Mouse (Mus musculus): ENCODE results near the gene Adgrg6.

The Adgrg6 gene

DNA sequence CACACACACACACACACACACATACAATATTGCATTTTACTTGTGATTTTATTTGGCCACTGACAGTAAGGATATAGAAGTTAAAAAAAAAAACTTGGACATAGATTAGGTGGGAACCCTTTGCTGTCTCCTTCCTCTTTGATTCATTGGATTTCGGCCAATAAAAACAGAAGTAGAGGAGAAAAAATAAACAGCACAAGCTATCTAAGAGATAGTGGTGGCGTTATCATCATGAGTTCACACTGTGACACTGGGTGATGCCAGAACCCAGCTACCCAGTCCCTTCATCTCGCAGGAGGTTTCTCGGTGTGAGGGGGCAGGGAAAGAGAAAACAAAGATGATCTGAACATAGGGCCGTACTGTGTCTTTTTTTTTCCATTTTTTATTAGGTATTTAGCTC, 62.2 kb downstream of the Adgrg6 start:
- DNase-seq, result no peak

DNA sequence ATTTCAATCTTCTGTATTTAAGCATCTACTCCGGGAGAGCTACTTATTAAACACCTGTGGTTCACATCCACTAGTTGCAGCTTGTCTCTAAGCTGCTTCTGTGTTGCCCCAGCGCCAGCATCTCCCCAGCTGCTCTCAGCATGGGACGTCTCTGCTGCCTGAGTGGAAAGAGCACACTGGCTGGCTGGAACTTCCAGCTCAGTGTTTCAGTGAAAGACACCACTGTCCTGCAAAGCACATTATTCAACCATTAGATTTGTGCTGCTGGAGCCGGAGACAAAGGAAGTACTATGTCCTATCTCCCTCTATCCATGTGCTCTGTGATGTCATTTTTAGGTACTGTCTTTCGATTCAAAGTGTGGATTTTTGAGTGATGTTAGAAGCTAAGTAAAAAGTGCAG, 63.0 kb downstream of the Adgrg6 start:
- peak; percentile 26 for DNase-seq

DNA sequence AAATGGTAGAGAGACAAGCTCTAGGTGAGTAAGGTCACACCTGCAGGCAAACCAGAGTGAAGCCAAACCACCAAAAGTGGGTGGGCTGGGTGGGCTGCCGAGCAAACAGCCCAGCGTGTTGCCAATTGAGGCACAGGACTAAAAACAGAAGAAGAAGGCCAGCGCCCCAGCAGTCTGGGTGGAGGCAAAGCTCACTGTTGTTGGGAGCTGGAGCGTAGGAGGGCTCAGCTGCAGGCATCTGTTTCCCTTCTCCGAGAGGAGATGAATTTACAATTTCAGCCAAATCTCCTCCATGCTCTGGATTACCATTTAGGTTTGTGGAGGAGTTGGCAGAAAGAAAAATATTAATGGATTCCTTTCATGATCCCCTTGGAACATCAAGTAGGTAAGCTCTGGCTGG, 64.5 kb downstream of the Adgrg6 start:
- DNase-seq, result no peak

DNA sequence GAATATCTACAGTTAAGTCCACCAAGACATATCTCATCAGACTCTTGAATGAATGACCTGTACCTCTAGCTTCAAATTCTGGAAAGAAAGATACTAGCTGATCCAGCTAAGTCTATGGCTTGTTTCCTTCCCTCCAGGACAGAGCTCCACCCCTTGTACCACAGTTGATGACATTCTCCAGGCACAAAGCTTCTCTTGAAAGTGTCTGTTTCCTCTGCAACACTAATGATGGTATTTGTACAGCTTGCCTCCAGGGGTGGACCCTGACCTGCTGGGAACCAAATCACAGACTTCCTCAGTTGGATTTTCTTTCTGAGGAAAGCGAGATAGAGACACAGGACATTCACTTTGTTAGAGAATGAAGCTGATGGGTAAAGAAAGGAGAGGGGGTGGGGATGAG, 69.1 kb downstream of the Adgrg6 start:
- DNase-seq, result no peak

DNA sequence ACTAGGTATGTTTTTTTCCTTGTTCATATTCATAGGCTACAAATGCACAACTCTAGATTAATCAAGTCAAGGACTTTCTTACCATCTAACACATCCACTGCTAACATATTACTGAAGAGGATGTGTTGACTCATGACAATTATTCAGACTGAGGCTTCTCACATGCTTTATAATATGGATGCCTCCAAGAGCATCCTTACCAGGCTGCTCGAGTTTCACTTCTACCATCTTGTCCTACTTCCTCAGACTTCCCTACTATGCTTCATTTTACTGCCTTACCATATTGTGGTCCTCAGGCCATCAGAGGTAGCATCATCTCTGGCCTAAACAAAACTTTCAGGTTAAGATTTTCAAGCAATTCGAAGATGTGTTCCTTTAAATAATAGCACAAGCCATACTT, 69.8 kb downstream of the Adgrg6 start:
- DNase-seq, result no peak

DNA sequence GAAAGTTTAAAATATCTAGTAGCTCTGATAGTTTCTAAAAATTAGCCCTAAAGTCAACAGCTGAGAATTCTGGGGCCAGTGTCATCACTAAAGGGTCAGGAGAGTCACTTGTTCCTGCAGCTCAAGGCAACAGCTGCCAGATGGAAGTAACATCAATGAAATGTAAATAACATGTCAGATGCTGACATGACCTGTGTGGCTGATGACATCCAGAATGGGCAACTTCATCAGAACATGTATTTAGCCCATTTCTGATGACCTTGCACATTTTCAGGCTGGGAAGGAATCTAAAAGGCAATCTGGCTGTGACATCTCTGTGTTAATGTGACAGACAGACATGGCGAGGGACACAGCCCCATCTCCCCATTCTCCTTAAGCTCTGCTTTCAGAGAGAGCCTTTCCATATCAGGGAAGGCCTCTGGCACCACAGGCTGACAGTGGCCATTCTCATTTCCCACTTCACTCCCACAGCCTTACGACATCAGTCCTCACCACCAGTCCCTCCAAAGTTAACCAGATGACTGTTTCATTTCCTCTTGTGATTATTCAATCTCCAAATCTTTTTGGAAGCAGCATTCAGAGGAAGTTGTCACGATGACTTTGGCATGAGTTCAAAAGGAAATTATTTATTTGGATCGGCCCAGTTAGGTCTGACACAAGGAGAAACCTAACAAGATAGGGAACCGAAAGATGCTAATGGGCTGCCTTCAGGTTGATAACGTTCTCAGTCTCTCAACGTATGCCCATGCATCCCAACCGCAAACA, 70.7 kb downstream of the Adgrg6 start:
- DNase-seq, result no peak

DNA sequence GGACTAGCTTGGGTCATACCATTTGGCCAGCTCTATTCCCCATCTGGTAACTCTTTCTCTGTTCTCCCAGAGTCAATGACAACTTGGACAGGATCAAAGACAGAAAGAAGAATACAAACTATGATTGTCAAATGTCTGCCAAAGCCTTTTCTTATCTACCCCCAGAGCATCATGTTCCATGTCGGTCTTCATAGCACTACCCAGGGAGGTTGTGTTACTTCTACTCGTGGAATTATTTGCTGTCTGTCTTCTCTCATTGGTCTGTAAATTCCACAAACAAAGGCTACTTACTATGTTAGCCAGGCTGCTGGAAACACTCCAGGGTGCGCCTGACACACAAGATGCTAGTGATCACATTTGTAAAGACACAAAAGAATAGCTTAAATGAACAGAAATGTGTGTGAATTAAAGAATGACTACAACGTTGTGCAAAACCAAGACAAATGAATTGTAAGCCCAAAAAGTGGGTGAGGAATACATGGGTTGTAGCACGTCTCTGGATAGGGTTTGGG, 74.4 kb downstream of the Adgrg6 start:
- DNase-seq, result no peak

DNA sequence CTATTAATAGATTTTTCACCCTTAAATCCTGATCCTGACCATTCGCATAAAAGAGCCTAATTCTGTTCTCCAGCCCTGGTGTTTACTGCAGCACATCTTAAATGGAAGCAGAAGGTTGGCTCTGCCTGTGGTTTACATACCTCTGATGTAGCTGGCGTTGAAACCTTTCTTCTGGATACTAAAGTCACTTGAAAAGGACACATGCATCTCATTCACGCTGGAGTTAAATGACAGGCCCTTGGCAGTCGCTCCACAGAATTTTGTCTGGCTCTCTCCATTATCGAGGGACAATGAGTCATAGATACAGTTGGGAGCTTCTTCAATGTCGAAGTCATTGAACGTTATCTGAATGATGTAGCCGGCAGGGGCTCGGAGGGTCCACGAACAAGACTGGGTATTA, 76.8 kb downstream of the Adgrg6 start:
- DNase-seq, result no peak

DNA sequence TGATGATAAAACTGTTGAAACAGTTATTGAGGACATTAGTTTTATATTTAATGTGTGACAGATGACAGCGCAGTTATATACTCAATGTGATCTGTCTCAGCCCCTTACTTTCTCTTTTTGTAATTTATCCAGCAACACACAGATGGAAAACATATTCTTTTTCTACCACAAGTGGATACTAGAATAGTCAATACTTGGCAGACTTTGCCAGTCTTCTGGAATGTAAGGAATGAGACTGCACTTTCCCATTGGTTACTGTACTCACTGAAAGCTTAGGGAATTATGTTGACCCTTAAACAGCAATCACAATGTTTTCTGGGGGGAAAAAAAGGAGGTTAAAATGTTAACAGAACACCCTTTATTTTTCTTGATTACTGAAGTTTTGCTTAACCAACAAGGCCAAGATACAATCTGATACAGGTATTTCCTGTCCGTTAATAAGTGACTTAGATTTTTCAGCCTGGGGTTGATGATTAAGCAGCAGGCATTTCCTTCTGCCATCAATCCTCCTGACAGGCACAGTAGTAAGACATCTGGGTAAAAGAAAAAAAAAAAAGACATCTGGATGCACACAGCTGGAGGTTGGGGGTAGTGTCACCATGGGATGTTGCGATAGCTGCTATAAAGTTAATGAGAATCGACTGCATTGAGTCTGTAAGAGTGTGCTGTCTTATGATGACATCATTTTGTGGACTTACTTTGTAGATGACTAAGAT, 81.5 kb downstream of the Adgrg6 start:
- DNase-seq, result no peak

DNA sequence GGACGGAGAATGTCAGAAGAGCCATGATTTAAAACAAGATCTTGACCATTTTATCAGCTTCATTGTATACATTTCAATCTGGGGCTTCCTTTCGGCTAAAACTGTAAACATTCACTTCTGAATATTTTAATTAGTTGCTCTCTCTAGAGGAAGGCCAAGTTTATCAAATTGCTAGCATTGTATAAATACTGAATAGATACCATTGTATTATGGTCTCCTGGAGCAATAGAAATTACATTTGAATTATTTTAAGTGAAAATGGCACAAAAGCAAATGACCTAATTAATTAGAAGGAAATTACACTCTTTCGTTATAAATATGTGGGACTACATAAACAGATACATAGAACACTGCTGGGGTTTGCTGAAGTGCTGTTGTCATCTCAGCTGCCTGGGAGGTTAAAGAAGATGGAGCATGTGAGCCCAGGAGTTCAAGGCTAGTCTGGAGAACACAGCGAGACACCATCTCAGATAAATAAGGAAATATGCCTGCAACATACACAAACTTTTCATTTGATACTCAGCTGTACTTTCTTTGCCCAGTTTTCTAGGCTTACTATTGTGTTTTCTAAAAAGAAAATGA, 84.4 kb downstream of the Adgrg6 start:
- DNase-seq, result no peak

DNA sequence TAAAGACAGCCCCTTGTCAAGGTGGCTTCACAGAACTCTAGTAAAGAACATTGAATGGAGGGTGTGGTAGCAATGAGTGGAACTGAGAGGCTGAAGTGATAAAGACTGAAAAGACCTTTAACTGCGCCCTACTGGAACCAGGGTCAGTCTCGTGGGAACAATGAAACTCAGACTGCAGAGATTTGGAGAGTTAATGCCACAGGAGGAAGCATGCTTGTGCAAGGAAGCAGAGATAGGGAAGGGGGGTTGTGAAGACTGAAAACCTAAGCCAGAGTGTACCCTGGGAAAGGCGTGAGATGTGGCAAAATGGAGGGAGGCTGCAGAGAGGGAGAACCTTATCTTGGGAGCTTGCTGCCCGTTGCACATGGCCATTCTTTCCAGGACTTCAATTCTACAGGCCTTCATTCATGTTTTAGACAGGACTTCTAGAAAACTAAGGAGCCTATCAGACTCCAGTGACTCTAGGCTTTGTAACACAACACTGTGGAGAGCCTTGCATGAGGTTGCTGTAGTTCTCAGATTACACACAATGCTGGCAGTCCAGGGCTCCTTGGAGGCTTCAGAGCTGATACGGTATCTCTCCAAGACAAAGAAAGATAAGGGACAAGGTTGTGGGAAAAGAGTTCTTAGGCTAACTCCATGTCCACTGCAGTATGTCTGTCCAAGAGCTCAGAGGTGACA, 85.1 kb downstream of the Adgrg6 start:
- DNase-seq, result no peak

DNA sequence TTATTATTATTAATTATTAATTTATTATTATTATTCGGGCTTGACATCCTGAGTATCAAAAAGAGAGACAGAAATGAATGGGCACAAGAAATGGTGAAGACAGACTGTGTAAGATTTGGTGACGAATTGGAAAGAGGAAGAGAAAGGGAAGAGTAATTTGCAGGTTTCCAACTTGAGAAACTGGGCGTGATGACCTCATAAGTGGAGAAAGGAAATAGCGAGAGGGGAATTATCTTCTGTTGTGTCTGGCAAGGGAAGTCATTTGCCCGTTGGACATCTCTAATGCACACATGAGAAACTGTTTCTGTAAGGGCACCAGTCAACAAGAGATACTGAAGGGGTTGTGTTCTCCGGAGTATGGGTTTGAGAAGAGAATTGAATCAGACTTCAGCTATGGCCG, 85.6 kb downstream of the Adgrg6 start:
- no peak for DNase-seq

DNA sequence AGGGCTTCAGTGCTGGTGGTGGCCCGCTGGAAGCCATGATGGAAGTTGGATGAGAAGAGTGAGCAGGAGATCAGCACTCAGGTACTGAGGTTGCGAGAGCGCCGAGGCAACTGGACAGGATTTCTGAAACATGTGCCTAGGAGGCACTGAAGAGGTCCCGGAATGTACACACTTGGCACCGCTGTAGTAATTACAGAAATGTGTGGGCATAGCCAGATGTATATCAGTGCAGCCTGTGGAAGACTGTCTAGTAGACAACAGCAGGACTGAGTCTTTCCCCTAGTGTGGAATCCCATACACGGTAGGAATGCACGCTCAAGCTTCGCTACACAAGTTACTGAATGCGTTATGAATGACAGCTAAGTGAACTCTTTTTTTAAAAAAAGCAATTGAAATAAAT, 86.1 kb downstream of the Adgrg6 start:
- DNase-seq, result no peak

DNA sequence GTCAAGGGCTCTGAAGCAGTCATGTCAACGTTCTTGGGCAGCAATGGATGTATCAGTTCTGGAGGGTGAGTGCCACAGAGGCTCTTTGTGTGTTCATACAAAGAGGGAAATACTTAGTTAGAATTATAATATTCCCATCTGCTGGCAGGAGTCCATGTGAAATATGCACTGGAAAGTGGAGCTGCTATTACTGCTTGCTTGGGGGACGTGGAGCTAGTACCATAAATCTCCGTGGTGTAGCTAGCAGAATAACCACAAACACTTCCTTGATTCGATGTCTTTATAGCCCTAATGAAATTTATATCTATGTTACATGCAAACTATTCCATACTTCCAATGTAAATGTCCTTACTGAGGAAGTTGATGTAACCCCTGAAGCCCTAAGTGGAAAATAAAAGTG, 91.0 kb downstream of the Adgrg6 start:
- no peak for DNase-seq

DNA sequence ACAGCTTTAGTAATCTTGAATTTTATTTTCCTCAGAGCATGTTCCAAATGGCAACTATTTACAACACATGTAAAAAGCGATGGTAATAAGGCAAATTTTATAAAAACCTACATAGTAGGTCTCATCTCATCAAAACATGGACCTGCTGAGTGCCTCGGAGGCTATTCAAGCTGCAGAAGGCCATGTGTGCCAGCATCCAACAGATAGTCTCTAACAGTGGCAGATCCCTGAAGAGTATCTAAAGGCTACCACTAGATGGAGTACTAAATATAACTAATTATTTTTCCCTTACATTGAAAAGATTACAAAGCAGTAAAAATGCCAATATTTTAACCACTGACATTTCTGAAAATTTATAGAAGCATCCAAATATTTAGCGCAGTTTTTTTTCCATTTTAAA, 93.6 kb downstream of the Adgrg6 start:
- peak; percentile 30 for DNase-seq

DNA sequence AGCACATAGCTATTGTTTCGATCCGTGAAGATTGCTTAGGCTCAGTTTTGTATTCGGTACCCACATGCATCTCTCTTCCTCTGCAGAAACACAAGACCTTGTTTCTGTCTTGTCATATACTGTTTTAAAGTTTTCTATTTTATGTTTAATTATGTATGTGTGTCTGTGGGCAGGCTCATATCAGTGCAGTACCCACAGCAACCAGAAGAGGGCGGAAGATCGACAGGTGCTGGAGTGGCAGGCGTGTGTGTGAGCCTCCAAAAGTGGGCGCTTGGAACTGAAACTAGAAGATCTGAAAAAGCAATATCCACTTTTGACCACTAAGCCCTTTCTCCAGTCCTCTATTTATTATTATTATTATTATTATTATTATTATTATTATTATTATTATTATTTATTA, 95.4 kb downstream of the Adgrg6 start:
- DNase-seq, result peak; percentile 6

DNA sequence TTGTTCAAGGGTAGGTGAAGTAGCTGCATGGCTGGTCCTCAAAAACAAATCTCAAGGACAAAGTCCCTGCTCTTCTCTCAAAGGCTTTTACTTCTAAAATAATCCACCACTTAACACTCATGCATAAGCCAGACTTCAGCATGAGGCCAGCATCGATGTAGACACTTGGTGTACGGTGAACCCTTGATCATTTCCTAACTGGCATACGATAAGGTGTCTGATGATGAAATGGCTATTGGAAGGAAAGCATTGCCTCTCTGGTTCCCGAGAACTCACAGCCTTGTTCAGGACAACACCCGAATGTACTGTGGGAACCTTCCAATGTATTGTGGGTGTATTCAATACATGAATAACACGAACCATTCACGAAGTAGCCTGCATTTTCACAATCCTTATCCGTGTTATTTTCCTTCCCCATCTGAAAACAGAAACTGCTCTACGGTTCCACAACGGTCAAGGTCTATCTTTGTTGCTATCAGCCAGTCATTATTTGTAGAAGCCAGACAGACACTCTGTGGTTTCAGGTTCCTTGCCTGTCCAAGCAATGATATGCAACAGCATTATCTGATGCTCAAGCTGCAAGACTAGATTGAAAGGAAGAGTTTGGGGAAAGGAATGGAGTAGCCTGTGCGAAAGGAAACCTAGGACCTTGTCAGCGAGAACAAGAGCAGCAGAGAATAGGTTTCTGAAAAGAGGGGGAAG, 99.7 kb downstream of the Adgrg6 start:
- no peak for DNase-seq

DNA sequence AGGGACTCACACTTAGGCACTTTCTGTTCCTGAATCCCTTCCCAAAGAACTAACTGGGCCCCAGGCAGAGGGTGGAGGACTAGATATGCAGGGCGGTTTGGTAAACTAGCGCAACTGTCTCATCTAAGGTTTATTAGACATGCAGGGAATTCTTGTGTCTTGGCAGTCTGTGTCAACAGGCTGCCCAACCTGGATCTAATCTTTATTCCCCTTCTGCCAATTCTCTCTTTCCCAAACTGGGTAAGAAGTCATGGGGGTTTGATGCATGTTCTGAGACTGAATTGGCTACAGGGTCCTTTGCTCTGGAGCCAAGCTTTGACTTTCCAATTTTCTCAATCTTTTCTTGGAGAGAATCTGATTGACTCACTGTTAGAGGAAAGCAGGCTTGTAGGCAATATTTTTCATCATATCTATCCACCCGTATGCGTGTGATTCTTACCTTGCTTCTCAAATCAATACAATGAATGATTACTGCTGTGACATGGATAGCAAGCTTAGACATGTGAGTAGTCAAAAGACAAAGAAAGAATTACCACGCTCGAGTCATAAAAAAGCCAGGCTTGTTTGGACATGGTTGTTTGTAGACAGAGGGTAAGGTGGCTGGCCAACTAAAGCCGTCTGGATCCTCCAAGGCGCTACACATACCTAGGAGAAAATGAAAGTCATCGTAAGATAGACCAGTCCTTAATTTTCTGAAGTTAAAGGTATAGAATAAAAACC, 104.4 kb downstream of the Adgrg6 start:
- DNase-seq, result no peak

DNA sequence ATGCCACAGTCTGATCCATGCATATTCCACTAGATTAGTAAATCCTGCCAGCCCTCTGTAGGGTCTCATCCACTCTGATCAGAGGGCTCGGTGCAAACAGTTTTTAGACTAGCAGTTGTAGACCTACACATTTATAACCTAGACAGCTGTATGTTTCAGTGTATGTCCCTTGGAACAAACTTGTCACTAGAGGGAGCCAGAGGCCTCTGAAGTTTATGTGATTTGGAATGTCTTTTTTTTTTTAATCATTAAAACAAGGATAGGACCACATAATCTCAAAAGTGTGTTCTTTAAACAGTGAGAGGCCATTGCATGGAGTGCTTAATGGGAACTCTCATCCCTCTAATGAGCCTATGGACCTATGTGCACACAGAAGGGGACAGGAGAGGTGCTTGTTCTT, 141.4 kb downstream of the Adgrg6 start:
- peak; percentile 56 for DNase-seq

DNA sequence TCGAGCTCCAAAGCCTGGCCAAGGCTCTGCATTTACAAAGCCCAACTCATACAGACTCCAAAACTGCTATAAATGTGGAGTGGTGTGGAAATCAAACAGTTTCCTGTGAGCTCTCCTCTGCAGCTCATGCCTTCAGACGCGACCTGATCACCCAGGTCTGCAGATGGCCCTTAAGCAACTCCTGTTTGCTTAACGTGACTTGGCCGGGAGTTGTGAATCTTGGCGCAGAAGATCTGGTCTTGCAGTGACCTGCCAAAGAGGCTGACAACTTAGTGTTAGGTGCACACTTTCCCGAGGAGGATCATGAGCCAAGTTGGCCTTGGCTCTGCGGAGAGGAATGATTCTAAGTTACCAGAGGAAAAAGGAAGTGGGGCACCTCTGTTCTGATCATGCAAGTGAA, 143.7 kb downstream of the Adgrg6 start:
- DNase-seq, result no peak

DNA sequence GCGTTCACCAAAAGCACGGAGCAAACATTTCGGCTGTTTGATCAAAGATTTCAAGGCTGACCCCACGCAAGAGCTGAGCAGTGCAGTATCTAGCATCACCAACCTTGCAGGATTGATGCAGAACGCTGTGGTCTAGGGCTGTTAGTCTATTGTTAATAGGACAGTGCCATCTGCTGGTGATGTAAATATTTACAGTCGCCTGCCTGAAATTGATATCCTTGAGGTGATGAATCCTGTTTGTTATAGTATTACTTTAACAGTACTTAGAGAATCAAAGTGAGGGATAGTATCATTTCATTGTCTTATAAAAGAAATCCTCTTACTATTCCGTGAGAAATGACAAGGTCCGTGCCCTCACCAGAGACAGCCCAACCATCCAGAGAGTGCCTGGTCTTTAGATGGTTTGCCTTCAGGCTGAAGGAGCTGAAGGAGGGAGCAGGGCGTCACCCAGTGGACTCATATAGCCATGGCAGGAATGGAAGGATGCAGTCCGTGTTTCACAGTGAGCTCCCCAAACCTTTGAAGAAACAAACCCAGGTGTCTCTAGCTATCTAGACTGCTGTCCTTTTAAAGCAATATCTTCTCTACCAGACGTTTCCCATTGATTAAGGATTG, 154.3 kb downstream of the Adgrg6 start:
- DNase-seq, result peak; percentile 82

DNA sequence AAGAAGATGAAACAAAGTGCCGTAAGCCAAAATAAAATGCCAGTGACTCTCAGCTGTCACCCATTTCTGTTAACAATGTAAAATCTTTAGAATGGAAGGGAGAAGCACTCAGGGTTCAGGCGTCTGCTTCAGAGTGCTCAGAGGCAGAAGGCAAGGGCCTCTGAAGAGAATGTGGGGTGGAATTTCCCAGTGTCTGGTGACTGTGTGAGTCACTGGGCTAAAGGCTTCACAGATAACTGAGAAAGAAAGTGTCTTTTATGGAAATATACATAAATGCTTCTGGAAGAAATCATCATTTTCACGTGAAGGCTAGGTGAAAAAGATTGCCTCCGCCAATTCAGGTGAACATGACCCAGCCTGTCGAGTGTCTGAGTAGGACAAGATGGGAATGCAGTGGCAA, 159.9 kb downstream of the Adgrg6 start:
- no peak for DNase-seq

Data from retina, postnatal 1 day (tissue).